Mouse (Mus musculus) liver, adult 2 months (tissue): ENCODE data around the gene Prkcb. TPM values are rescaled to one million over a fixed set of nuclear protein-coding genes. Genes with fewer than 3 reads are reported as not detected.

ENCODE experiments used
- DNase-seq: peaks from one replicate; pipeline ENCODE4 v3.0.0-alpha.2; 2011; ENCODE audit warnings: low read depth, low spot score; ENCODE audit errors: extremely low read depth
- H3K27ac ChIP-seq: fragments of 200-500 bp; replicated peaks from 2 replicates; pipeline ENCODE4 v1.5.1; 2012; ENCODE audit warnings: low read depth, mild to moderate bottlenecking, control low read depth, inconsistent platforms, low read length; ENCODE audit not compliant: insufficient read depth
- H3K27me3 ChIP-seq: fragments of 200-500 bp; 2 replicates; pipeline ENCODE4 v1.6.1; 2012; ENCODE audit warnings: mild to moderate bottlenecking, moderate library complexity, low read length, inconsistent platforms; ENCODE audit not compliant: control insufficient read depth, insufficient read depth
- H3K36me3 ChIP-seq: fragments of 200-500 bp; 2 replicates; pipeline ENCODE4 v1.6.1; 2012; ENCODE audit warnings: low read length, inconsistent platforms; ENCODE audit not compliant: control insufficient read depth, insufficient read depth
- H3K4me1 ChIP-seq: fragments of 200-500 bp; 2 replicates; pipeline ENCODE4 v1.6.1; 2011; ENCODE audit warnings: low read length; ENCODE audit not compliant: control insufficient read depth, insufficient read depth
- H3K4me3 ChIP-seq: fragments of 200-500 bp; 2 replicates; pipeline ENCODE4 v1.5.1; 2011; ENCODE audit warnings: low read depth, mild to moderate bottlenecking, control low read depth, low read length, moderate library complexity; ENCODE audit not compliant: insufficient read depth
- H3K79me2 ChIP-seq: fragments of 200-500 bp; 2 replicates; pipeline ENCODE4 v1.6.1; 2012; ENCODE audit warnings: inconsistent platforms, mild to moderate bottlenecking, low read length, moderate library complexity; ENCODE audit not compliant: control insufficient read depth, insufficient read depth
- H3K9ac ChIP-seq: fragments of 200-500 bp; 2 replicates; pipeline ENCODE4 v1.6.1; 2012; ENCODE audit warnings: low read depth, mild to moderate bottlenecking, control low read depth, inconsistent platforms, low read length
- CTCF ChIP-seq: fragments of 200-500 bp; IDR thresholded peaks from 2 replicates; pipeline ENCODE4 v1.5.1; 2011; ENCODE audit warnings: low read depth, low read length, control low read depth
- POLR2A ChIP-seq: fragments of 200-500 bp; IDR thresholded peaks from 2 replicates; pipeline ENCODE4 v1.6.1; 2011; ENCODE audit warnings: low read length, control low read depth; ENCODE audit not compliant: insufficient read depth; ENCODE audit errors: extremely low read depth
- WGBS: fragments of 180-500 bp; shearing (Covaris S2); methylation state at CpG from one replicate; pipeline ENCODE4 v1.1.7; 2018; 5-methylcytosine and 5-hydroxymethylcytosine counted together
- polyA plus RNA-seq: library from polyadenylated mRNA; depleted of rRNA; stranded (reverse); fragments of >200 nt; gene quantifications from 2 replicates; pipeline ENCODE4 v1.2.3, GENCODE M21; 2012
- total RNA-seq: library from RNA; depleted of rRNA; stranded (reverse); fragments of >200 nt; gene quantifications from 2 replicates; pipeline ENCODE4 v1.2.3, GENCODE M21; 2014

Gene Prkcb
- total and polyA plus RNA-seq, 2 experiments, result 2.5 to 3.7 TPM

- TF ChIP-seq POLR2A, result no peak
- TF ChIP-seq CTCF, result no peak
- H3K4me3 ChIP-seq, result no peak overlapping the region
- H3K27me3 ChIP-seq, result no peaks in the 10 kb centered on the region
- no peaks in the 10 kb centered on the region for H3K4me1 ChIP-seq
- H3K9ac ChIP-seq, result no peak overlapping the region
- no peaks in the 10 kb centered on the region for H3K36me3 ChIP-seq
- no peaks in the 10 kb centered on the region for H3K79me2 ChIP-seq
- WGBS, result 85% methylated on average over 2 of the region's 2 CpGs
- no peak overlapping the region for H3K27ac ChIP-seq
- no peak for DNase-seq
Measured at GRCm38 (mm10) chr7:122282584-122282983, 6.0 kb upstream of the Prkcb start.

DNA sequence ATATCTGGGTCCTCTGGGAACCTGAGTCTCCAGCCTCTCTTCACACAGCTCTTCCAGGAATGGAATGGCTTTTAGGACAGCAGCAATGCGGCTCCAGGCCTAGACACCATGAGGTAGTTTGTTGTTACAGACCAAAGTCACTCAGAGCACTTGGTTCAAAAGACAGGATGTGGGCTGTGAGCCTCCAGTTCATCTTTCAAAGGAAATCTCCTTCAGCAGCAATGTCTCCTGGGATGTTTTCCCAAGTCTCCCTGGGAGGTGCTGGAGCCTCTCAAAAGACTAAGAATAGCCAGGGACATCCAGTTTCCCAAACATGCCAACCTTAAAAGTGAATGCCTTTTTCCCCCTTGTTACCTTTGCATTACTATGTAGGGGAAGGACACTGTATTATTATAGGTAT lies 1.3 kb upstream of the Prkcb start:
- WGBS, result 64% methylated on average over 1 of the region's 1 CpGs
- Histone ChIP-seq H3K4me3 (no peak overlapping the region), H3K9ac (no peak overlapping the region), H3K27ac (no peak overlapping the region), H3K27me3 (peaks cover 12% of the 10 kb centered on the region), H3K36me3 (no peaks in the 10 kb centered on the region), H3K4me1 (no peaks in the 10 kb centered on the region), H3K79me2 (no peaks in the 10 kb centered on the region; the same call in 1 of the 2 replicates)
- no peak for TF ChIP-seq CTCF
- TF ChIP-seq POLR2A, result no peak
- DNase-seq, result no peak

- Histone ChIP-seq H3K9ac (peak overlapping the region; percentile 66), H3K27me3 (peaks cover 12% of the 10 kb centered on the region), H3K4me1 (no peaks in the 10 kb centered on the region), H3K79me2 (no peaks in the 10 kb centered on the region; the same call in 1 of the 2 replicates), H3K36me3 (no peaks in the 10 kb centered on the region), H3K27ac (no peak overlapping the region), H3K4me3 (peak overlapping the region; percentile 69)
- TF ChIP-seq CTCF, result no peak
- TF ChIP-seq POLR2A, result no peak
- WGBS, result 2% methylated on average over 66 of the region's 66 CpGs
- no peak for DNase-seq
Measured at GRCm38 (mm10) chr7:122289243-122290111, 926 bp downstream of the Prkcb start.

GRCm38 (mm10) chr7:122290165-122290564 lies 1.6 kb downstream of the Prkcb start:
- Histone ChIP-seq H3K9ac (no peak overlapping the region), H3K27me3 (peaks cover 12% of the 10 kb centered on the region), H3K4me3 (peak overlapping the region; percentile 69; the same call in 1 of the 2 replicates), H3K4me1 (no peaks in the 10 kb centered on the region), H3K79me2 (no peaks in the 10 kb centered on the region; the same call in 1 of the 2 replicates), H3K36me3 (no peaks in the 10 kb centered on the region), H3K27ac (no peak overlapping the region)
- TF ChIP-seq POLR2A (no peak), CTCF (no peak)
- WGBS, result 19% methylated on average over 12 of the region's 12 CpGs
- no peak for DNase-seq

GRCm38 (mm10) chr7:122290771-122291170 lies 2.2 kb downstream of the Prkcb start:
- DNase-seq, result no peak
- TF ChIP-seq CTCF (no peak), POLR2A (no peak)
- H3K27ac ChIP-seq, result no peak overlapping the region
- H3K79me2 ChIP-seq, result no peaks in the 10 kb centered on the region; the same call in 1 of the 2 replicates
- H3K9ac ChIP-seq, result no peak overlapping the region
- peaks cover 12% of the 10 kb centered on the region for H3K27me3 ChIP-seq
- no peaks in the 10 kb centered on the region for H3K4me1 ChIP-seq
- 74% methylated on average over 3 of the region's 3 CpGs for WGBS
- no peaks in the 10 kb centered on the region for H3K36me3 ChIP-seq
- H3K4me3 ChIP-seq, result no peak overlapping the region

- Histone ChIP-seq H3K27ac (no peak overlapping the region), H3K4me3 (no peak overlapping the region), H3K36me3 (no peaks in the 10 kb centered on the region), H3K4me1 (no peaks in the 10 kb centered on the region), H3K9ac (no peak overlapping the region), H3K79me2 (no peaks in the 10 kb centered on the region; the same call in 1 of the 2 replicates), H3K27me3 (peaks cover 12% of the 10 kb centered on the region)
- TF ChIP-seq CTCF (no peak), POLR2A (no peak)
- no peak for DNase-seq
- 63% methylated on average over 7 of the region's 7 CpGs for WGBS
Measured at GRCm38 (mm10) chr7:122292151-122292550, 3.6 kb downstream of the Prkcb start.
